Mouse (Mus musculus): ENCODE data around the gene Cpm.
"Not testable (repeated sequence)": the region's sequence is repeated elsewhere in the genome, so short reads cannot be mapped to it uniquely, and the experiment has no call there.

Cpm gene

GRCm38 (mm10) chr10:117718161-117719119, 89.1 kb downstream of the Cpm start:
- DNase-seq (ENCODE audit: low spot score in 2 of 2), result no peak

- no peak for DNase-seq (ENCODE audit: low spot score in 2 of 2)
These were observed 94.9 kb downstream of the Cpm start for GRCm38 (mm10) chr10:117724136-117724718.

DNA sequence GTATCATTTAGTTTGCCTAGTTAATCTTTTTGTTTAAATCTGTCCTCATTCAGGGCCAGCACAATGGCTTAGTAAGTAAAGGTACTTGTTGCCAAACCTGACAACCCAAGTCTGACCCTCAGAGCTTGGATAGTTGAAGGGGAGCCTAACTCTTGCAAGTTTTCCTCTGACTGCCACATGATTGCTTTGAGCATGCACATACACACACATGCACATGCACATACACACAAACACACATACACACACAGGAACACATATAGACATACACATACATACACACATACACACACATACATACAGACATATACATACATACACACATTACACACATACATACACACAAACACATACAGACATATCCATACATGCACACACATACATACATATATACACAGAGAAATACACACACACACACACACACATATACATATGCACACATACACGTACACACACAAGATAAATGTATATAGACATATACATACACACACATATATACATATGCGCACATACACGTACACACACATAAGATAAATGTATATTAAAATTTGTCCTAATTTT, 95.6 kb downstream of the Cpm start:
- DNase-seq (ENCODE audit: low spot score in 2 of 2), result no peak

GRCm38 (mm10) chr10:117725671-117726070, 96.4 kb downstream of the Cpm start:
- no peak for DNase-seq (ENCODE audit: low spot score in 2 of 2)

DNA sequence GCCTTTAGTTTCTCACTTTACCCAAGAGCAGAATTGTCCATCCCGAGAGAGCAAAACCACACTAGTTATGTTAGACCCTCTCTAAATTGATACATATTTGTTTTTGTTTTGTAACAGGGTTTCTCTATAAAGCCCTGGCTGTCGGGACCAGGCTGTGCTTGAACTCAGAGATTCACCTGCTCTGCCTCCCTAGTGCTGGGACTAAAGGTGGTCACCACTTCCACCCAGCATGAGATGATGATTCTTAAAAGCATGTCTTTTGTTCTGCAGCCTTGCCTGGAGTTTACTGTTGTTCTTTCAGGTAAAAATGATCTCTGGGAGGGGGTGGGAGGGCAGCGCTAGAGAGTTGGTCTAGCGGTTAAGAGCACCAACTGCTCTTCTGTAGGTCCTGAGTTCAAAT, 97.0 kb downstream of the Cpm start:
- no peak for DNase-seq (ENCODE audit: low spot score in 2 of 2)

- no peak for DNase-seq (ENCODE audit: low spot score in 2 of 2)
These were observed 97.6 kb downstream of the Cpm start for GRCm38 (mm10) chr10:117726888-117727385.

DNA sequence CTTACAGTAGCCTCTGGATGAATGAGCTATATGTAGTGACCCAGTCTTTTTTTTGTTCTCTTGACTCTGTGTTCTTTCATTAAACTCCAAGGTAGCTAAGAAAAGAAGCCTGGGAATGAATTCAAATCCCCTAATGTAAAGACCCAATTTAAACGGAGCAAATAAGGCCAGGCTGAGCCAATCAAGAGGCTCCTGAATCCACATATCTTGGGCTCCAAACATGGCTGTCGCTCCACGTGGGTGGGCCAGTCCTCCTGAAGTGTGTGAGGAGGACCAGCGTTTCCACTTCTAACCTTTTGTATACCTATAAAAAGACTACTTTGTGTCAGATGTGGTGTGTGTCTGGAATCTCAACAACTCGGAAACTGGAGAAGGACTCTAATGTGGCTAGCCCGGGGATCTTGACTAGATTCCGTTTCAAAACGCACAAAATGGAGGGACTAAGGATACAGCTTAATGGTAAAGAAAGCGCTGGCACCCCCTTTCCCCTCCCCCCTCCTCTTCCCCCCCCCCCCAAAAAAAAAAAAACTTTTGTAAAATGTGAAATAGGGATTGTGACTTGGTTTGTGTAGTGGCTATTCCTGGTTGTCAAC, 98.3 kb downstream of the Cpm start:
- no peak for DNase-seq (ENCODE audit: low spot score in 2 of 2)

DNA sequence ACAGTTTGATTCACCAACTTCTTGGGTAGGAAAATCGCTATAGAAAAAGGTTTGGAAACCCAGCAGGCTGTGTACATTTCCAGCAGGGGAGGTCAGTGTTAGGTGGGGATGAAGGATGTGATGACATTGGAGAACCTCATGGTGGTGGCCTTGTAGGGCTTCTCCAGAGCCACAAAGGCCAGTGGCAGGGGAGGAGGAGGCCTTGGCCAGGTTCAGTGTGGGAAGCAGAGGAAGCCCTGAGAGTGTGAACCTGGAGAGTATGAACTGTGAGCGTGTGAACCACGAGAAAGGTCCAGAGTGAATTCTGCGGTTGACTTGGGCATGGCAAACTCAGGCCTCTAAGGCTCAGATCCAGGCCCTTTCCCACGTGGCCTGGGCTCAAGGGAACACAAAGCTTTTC, 99.3 kb downstream of the Cpm start:
- no peak for DNase-seq (ENCODE audit: low spot score in 2 of 2)

GRCm38 (mm10) chr10:117729139-117729814, 100.0 kb downstream of the Cpm start:
- no peak for DNase-seq (ENCODE audit: low spot score in 2 of 2)

DNA sequence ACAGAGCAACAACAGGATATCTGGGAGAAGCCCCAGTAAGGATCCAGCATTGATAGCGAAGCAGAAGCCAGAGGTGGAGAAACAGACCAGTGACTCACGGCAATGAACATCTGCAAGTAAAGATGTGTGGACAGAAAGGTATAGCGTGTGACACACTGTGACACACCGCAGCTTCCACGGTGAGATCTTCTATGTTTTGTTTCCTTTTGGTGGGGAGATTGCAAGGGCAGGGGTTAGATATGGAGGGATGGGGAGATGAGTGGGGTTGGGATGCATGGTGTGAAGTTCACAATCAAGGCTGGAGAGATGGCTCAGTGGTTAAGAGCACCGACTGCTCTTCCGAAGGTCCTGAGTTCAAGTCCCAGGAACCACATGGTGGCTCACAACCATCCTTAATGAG, 100.8 kb downstream of the Cpm start:
- no peak for DNase-seq (ENCODE audit: low spot score in 2 of 2)

DNA sequence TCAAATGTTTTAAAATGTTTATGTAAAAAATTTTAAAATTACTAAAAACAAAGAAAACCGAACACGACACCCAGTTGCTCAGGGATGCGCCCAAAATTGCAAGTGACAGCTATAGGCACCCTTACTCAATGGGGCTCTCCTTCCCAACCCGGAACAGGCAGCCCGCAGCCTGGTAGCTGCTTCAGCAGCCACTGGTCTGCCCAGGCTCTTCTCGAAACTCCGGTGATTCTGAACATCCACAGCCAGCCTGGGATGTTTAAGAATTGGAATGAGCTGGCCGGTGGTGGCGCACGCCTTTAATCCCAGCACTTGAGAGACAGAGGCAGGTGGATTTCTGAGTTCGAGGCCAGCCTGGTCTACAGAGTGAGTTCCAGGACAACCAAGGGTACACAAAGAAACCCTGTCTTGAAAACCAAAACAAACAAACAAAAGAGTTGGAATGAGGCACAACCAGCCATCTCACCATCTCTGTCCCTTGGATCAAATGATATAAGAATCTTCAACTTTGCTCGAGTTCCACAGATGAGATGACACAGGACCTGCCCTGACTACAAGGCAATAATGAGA, 101.4 kb downstream of the Cpm start:
- DNase-seq (ENCODE audit: low spot score in 2 of 2), result no peak

GRCm38 (mm10) chr10:117731244-117732101, 102.2 kb downstream of the Cpm start:
- peak; percentile 36 to 45 for DNase-seq (ENCODE audit: low spot score in 2 of 2)

DNA sequence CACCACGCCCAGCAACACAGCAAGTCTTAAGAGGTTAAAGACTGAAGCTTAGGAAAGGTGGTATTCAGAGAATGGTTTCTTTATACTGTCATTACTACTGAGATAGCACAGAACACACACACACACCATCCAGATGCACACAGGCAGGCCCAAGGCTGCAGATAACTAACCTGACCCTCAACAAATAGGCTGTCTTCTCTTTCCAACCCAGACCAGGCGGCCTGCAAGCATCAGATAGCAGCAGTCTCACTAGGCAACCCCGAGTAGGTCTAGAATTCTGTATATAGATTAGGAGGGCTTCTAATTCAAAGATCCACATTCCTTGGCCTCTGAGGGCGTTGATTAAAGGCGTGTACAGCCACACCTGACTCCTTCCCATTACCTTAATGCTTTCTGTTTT, 102.9 kb downstream of the Cpm start:
- DNase-seq (ENCODE audit: low spot score in 2 of 2), result no peak

DNA sequence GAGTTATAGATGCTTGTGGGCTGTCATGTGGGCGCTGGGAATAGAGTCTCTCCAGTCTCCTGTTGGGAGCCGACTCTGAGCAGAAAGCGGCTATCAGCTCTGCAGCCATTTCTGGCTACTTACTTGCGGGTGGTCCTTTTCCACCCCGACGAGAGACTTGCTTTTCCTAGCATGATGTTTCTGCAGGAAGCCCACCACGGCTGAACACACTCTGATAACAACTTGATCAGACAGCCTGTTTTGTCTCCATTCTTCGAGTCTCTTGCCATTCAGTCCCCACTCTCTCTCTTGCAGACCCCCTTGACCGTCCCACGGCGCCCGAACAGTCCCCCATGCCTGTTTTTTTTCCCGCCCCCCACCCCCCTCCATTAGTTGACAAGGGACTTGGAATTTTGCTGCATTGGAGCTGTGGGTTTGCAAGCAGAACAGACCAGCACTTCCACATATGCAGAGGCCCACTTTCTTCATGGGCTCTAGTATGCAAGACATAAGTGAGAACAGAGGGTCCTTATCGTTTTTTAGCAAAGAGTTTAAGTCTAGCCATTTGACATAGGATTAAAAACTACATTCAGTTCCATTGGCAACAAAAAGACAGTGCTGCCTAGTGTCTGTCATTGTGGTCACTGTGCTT, 103.8 kb downstream of the Cpm start:
- no peak for DNase-seq (ENCODE audit: low spot score in 2 of 2)

DNA sequence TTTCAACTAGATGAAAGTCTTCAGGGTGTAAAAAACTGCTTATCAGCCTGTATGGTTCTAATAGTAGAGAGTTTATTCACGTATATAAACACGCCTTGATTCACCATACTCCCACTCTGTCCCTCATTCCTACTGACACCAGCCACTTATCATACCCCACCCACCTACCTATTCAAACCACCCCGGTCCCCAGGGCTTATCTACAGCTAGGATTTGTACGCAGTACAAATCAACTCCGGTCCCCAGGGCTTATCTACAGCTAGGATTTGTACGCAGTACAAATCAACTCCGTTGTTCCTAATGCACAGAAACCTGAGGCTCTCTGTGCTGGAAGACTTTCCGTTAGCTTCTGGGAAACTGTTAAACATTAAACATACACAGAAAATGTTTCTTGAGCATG, 104.3 kb downstream of the Cpm start:
- DNase-seq (ENCODE audit: low spot score in 2 of 2), result not testable (repeated sequence)

GRCm38 (mm10) chr10:117734104-117734852, 105.0 kb downstream of the Cpm start:
- not testable (repeated sequence) for DNase-seq (ENCODE audit: low spot score in 2 of 2)

- not testable (repeated sequence) for DNase-seq (ENCODE audit: low spot score in 2 of 2)
These were observed 106.1 kb downstream of the Cpm start for GRCm38 (mm10) chr10:117735396-117735795.

DNA sequence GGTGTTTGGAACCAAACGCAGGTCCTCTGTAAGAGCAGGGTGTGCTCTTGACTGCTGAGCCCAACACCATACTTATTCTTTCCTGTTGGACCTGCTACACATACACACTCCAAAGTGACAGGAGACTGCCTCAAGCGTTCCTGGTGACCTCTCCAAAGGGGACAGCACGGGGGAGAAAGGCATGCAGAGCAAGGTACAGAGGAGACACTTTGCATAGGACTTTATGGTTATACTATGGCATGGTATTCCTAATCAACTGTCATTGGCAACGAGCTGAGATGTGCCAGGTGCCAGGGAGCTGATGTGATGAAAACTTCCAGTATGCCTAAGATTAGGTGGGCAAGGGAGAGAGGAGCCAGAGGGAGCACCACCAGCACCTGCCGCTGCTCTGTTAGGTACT, 107.3 kb downstream of the Cpm start:
- DNase-seq (ENCODE audit: low spot score in 2 of 2), result no peak
